Mouse (Mus musculus) spleen, adult 2 months (tissue): ENCODE measurements around the gene Gpcpd1.

Source experiments
- CTCF ChIP-seq: fragments of 200-500 bp; IDR thresholded peaks from 2 replicates; pipeline ENCODE4 v1.5.1; 2011; ENCODE audit warnings: mild to moderate bottlenecking, inconsistent platforms; ENCODE audit not compliant: insufficient read depth, insufficient read length, insufficient replicate concordance; ENCODE audit errors: extremely low read depth
- POLR2A ChIP-seq: fragments of 200-500 bp; IDR thresholded peaks from 2 replicates; pipeline ENCODE4 v1.6.1; 2011; ENCODE audit warnings: low read depth, low read length, inconsistent platforms

DNA sequence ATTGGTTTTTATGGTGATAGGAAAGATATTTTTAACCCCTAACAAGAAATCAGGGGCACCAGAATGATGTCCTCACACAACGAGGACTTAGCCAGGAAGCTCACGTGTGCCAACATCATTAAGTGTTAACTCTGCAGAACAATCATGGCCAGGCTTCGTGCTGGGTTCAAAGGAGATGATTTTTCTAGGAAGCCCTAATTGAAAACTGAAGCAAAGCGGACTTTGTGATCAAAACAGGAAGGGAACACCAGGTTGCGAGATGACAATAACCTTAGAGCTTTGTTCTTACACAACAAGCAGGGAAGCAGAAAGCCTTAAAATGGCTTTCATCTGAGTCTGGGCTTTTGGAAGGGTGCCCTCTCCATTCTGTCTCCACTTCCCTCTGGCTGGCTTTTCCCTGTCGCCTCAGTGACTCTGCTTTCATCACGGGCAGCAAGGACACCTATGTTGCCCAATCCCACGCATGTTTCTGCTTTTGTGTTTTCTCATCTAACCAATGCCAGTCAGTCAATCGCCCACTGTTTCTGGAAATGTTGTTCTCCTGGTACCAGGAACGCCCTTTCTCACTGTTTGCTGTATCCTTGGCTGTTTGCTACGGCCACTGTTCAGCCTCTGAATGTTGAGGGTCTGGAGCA is 8.2 kb upstream of the Gpcpd1 start:
- TF ChIP-seq POLR2A (no peak), CTCF (no peak)
